8 mouse cellular contexts compared by ENCODE assay signal in the genomic region with DNA sequence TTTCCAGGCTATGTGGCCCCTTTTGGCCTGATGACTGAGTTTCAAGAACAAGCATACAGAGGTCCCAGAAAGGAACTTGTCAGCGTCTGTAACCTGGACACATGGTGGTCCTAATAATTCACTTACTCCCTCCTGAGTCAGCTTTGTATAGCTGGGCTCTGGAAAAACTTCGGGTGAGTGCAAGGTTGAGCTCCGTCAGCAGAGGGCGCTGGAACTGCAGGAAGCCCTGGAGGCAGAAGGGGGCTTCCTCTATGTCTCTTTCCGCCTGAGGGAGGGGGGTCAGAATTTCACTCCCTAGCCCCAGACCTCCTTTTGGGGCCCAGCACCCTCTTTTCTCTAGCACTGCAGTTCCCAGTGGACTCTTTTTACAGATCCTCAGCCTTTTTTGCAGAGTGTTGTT. TPM values are rescaled to one million over a fixed set of nuclear protein-coding genes. Genes with fewer than 3 reads are reported as not detected.
A peak's percentile ranks its signal among the peaks of the same experiment; 100 is the strongest.
DNase-seq lines count a peak whose midpoint lies in the region; ATAC-seq lines count a peak whose summit lies in the region.

No protein-coding gene starts in this region.

- intact Hi-C loops in left cerebral cortex, postnatal 14 days (cut with DNase I), result loop anchor here (2.0 to 10.0 kb wide), 2 partner anchors 83 to 565 kb away; no protein-coding TSS in a partner anchor

- H3K27ac ChIP-seq in forebrain, embryonic 10.5 days, result peak overlapping the region; percentile 52; the same call in 1 of the 2 replicates
- no peak overlapping the region for H3K27ac ChIP-seq in forebrain, embryonic 12.5 days
- H3K27ac ChIP-seq in embryonic facial prominence, embryonic 15.5 days (replicated peaks), result no peak overlapping the region
- no peak overlapping the region for H3K27ac ChIP-seq in hindbrain, embryonic 12.5 days
- no peak overlapping the region for H3K27ac ChIP-seq in midbrain, embryonic 12.5 days (replicated peaks)
- no peak overlapping the region for H3K27ac ChIP-seq in stomach, embryonic 14.5 days (ENCODE audit: low read length)

- 2% methylated on average over 5 of the region's 5 CpGs for WGBS in forebrain, embryonic 10.5 days
- 2% methylated on average over 5 of the region's 5 CpGs for WGBS in forebrain, embryonic 12.5 days
- WGBS in embryonic facial prominence, embryonic 15.5 days, result under 1% methylated on average over 5 of the region's 5 CpGs
- WGBS in hindbrain, embryonic 12.5 days, result 3% methylated on average over 5 of the region's 5 CpGs
- WGBS in midbrain, embryonic 12.5 days, result 2% methylated on average over 5 of the region's 5 CpGs
- WGBS in stomach, embryonic 14.5 days, result 0% methylated on average over 5 of the region's 5 CpGs

- no peak for ATAC-seq in forebrain, embryonic 12.5 days (ENCODE audit: low FRiP score)
- no peak for ATAC-seq in embryonic facial prominence, embryonic 15.5 days (ENCODE audit: insufficient number of reproducible peaks, low FRiP score, low TSS enrichment, low read depth)
- no peak for ATAC-seq in hindbrain, embryonic 12.5 days (ENCODE audit: low FRiP score)
- no peak for ATAC-seq in midbrain, embryonic 12.5 days (ENCODE audit: low FRiP score, low read depth)
- no peak for ATAC-seq in stomach, embryonic 14.5 days (ENCODE audit: insufficient number of reproducible peaks, insufficient read depth, low FRiP score, low read depth)

- peaks cover 15% of the 10 kb centered on the region for H3K27me3 ChIP-seq in forebrain, embryonic 10.5 days (ENCODE audit: poor library complexity, severe bottlenecking)
- peaks cover 29% of the 10 kb centered on the region for H3K27me3 ChIP-seq in forebrain, embryonic 12.5 days
- H3K27me3 ChIP-seq in embryonic facial prominence, embryonic 15.5 days, result peaks cover 17% of the 10 kb centered on the region; the same call in 1 of the 2 replicates
- no peaks in the 10 kb centered on the region for H3K27me3 ChIP-seq in hindbrain, embryonic 12.5 days
- peaks cover 16% of the 10 kb centered on the region for H3K27me3 ChIP-seq in midbrain, embryonic 12.5 days
- H3K27me3 ChIP-seq in stomach, embryonic 14.5 days (ENCODE audit: control insufficient read depth, insufficient read depth, low read length), result no peaks in the 10 kb centered on the region

- H3K36me3 ChIP-seq in forebrain, embryonic 10.5 days (replicated peaks), result no peaks in the 10 kb centered on the region
- H3K36me3 ChIP-seq in forebrain, embryonic 12.5 days (replicated peaks), result no peaks in the 10 kb centered on the region
- no peaks in the 10 kb centered on the region for H3K36me3 ChIP-seq in embryonic facial prominence, embryonic 15.5 days
- H3K36me3 ChIP-seq in hindbrain, embryonic 12.5 days, result no peaks in the 10 kb centered on the region
- H3K36me3 ChIP-seq in midbrain, embryonic 12.5 days, result no peaks in the 10 kb centered on the region
- no peaks in the 10 kb centered on the region for H3K36me3 ChIP-seq in stomach, embryonic 14.5 days (ENCODE audit: control insufficient read depth, insufficient read depth, low read length)

- DNase-seq in forebrain, embryonic 10.5 days (ENCODE audit: extremely low spot score, low spot score), result peak; percentile 73
- DNase-seq in adrenal gland, postnatal 14 days, result peak; percentile 84
- DNase-seq in left cerebral cortex, postnatal 14 days (ENCODE audit: low spot score in 2 of 2), result peak; percentile 74 to 83

- no peak overlapping the region for H3K4me2 ChIP-seq in forebrain, embryonic 12.5 days
- peak overlapping the region; percentile 30 for H3K4me2 ChIP-seq in embryonic facial prominence, embryonic 15.5 days (replicated peaks)
- peak overlapping the region; percentile 17; the same call in 1 of the 2 replicates for H3K4me2 ChIP-seq in hindbrain, embryonic 12.5 days (replicated peaks)
- peak overlapping the region; percentile 21; the same call in 1 of the 2 replicates for H3K4me2 ChIP-seq in midbrain, embryonic 12.5 days (replicated peaks)
- 0 out of 2 replicates have a peak overlapping the region, but pooled peaks have one; percentile 15 for H3K4me2 ChIP-seq in stomach, embryonic 14.5 days (replicated peaks; ENCODE audit: low read depth, low read length)

- H3K9ac ChIP-seq in forebrain, embryonic 12.5 days, result no peak overlapping the region
- no peak overlapping the region for H3K9ac ChIP-seq in embryonic facial prominence, embryonic 15.5 days
- no peak overlapping the region for H3K9ac ChIP-seq in hindbrain, embryonic 12.5 days
- no peak overlapping the region for H3K9ac ChIP-seq in midbrain, embryonic 12.5 days (replicated peaks)
- H3K9ac ChIP-seq in stomach, embryonic 14.5 days (replicated peaks; ENCODE audit: low read depth, low read length), result 0 out of 2 replicates have a peak overlapping the region, but pooled peaks have one; percentile 3

- no peaks in the 10 kb centered on the region for H3K9me3 ChIP-seq in forebrain, embryonic 10.5 days
- H3K9me3 ChIP-seq in forebrain, embryonic 12.5 days, result no peaks in the 10 kb centered on the region
- no peaks in the 10 kb centered on the region for H3K9me3 ChIP-seq in embryonic facial prominence, embryonic 15.5 days (replicated peaks)
- H3K9me3 ChIP-seq in hindbrain, embryonic 12.5 days (replicated peaks), result no peaks in the 10 kb centered on the region
- H3K9me3 ChIP-seq in midbrain, embryonic 12.5 days, result no peaks in the 10 kb centered on the region
- H3K9me3 ChIP-seq in stomach, embryonic 14.5 days (ENCODE audit: control insufficient read depth, low read depth, low read length), result no peaks in the 10 kb centered on the region

- peaks cover 62% of the 10 kb centered on the region for H3K4me1 ChIP-seq in forebrain, embryonic 10.5 days
- H3K4me1 ChIP-seq in forebrain, embryonic 12.5 days, result peaks cover 23% of the 10 kb centered on the region
- peaks cover 19% of the 10 kb centered on the region for H3K4me1 ChIP-seq in embryonic facial prominence, embryonic 15.5 days
- H3K4me1 ChIP-seq in hindbrain, embryonic 12.5 days, result peaks cover 21% of the 10 kb centered on the region
- peaks cover 20% of the 10 kb centered on the region for H3K4me1 ChIP-seq in midbrain, embryonic 12.5 days
- H3K4me1 ChIP-seq in stomach, embryonic 14.5 days (ENCODE audit: control insufficient read depth, insufficient read depth, low read length), result peaks cover 9% of the 10 kb centered on the region

- 0 out of 2 replicates have a peak overlapping the region, but pooled peaks have one; percentile 20 for H3K4me3 ChIP-seq in forebrain, embryonic 10.5 days
- no peak overlapping the region for H3K4me3 ChIP-seq in forebrain, embryonic 12.5 days (replicated peaks)
- H3K4me3 ChIP-seq in embryonic facial prominence, embryonic 15.5 days (replicated peaks), result no peak overlapping the region
- H3K4me3 ChIP-seq in hindbrain, embryonic 12.5 days, result no peak overlapping the region
- H3K4me3 ChIP-seq in midbrain, embryonic 12.5 days, result no peak overlapping the region
- H3K4me3 ChIP-seq in stomach, embryonic 14.5 days (ENCODE audit: low read depth, low read length), result no peak overlapping the region

RNA-seq across cellular contexts. Expression of a gene that starts 3.8 kb away (rescaled TPM):
- 114 and 124 TPM in 2 replicates for polyA plus RNA-seq in forebrain, embryonic 10.5 days (2016; fragmentation: Nextera tagmentation; extraction: Ambion mirVana)
- 100 TPM in 2 replicates for polyA plus RNA-seq in forebrain, embryonic 12.5 days (2016; fragmentation: Nextera tagmentation; extraction: Ambion mirVana)
- total RNA-seq in adrenal gland, postnatal 14 days (2021), result 31.0 and 37.3 TPM in 2 replicates
- polyA plus RNA-seq in embryonic facial prominence, embryonic 15.5 days (2015; fragmentation: Nextera tagmentation; extraction: Ambion mirVana), result 93.8 and 95.1 TPM in 2 replicates
- 91.7 and 99.3 TPM in 2 replicates for polyA plus RNA-seq in hindbrain, embryonic 12.5 days (2016; fragmentation: Nextera tagmentation; extraction: Ambion mirVana)
- total RNA-seq in left cerebral cortex, postnatal 14 days (2021), result 10 to 100 TPM; 37.0 to 47.7 TPM
- polyA plus RNA-seq in midbrain, embryonic 12.5 days (2016; fragmentation: Nextera tagmentation; extraction: Ambion mirVana), result 96.1 and 109 TPM in 2 replicates
- polyA plus RNA-seq in stomach, embryonic 14.5 days (2014; fragmentation: Nextera tagmentation; extraction: Ambion mirVana), result 85.9 and 89.5 TPM in 2 replicates

RNA-seq across cellular contexts. Expression of a gene that starts 33.1 kb away (rescaled TPM):
- 9.6 and 11.1 TPM in 2 replicates for polyA plus RNA-seq in forebrain, embryonic 10.5 days (2016; fragmentation: Nextera tagmentation; extraction: Ambion mirVana)
- polyA plus RNA-seq in forebrain, embryonic 12.5 days (2016; fragmentation: Nextera tagmentation; extraction: Ambion mirVana), result 11.2 and 12.0 TPM in 2 replicates
- 20.8 TPM in 2 replicates for total RNA-seq in adrenal gland, postnatal 14 days (2021)
- 36.8 and 42.0 TPM in 2 replicates for polyA plus RNA-seq in embryonic facial prominence, embryonic 15.5 days (2015; fragmentation: Nextera tagmentation; extraction: Ambion mirVana)
- 10.6 TPM in 2 replicates for polyA plus RNA-seq in hindbrain, embryonic 12.5 days (2016; fragmentation: Nextera tagmentation; extraction: Ambion mirVana)
- 100 to 1,000 TPM; 197 to 200 TPM for total RNA-seq in left cerebral cortex, postnatal 14 days (2021)
- 10.1 and 10.2 TPM in 2 replicates for polyA plus RNA-seq in midbrain, embryonic 12.5 days (2016; fragmentation: Nextera tagmentation; extraction: Ambion mirVana)
- polyA plus RNA-seq in stomach, embryonic 14.5 days (2014; fragmentation: Nextera tagmentation; extraction: Ambion mirVana), result 27.6 and 28.0 TPM in 2 replicates
